ENCODE assay signal across 8 mouse cellular contexts in genomic region chr6:116228785-116229525, GRCm38 (mm10). TPM values are rescaled to one million over a fixed set of nuclear protein-coding genes. Genes with fewer than 3 reads are reported as not detected.
A peak's percentile ranks its signal among the peaks of the same experiment; 100 is the strongest.
DNase-seq lines count a peak whose midpoint lies in the region; ATAC-seq and TF ChIP-seq lines count a peak whose summit lies in the region.

No protein-coding gene starts in this region.

- intact Hi-C loops in heart, postnatal 10 days (cut with DNase I) = no loop called here
- intact Hi-C loops in left cerebral cortex, adult 2 months (cut with DNase I) = no loop called here

- H3K4me2 ChIP-seq in heart, embryonic 12.5 days = no peak overlapping the region
- H3K4me2 ChIP-seq in embryonic facial prominence, embryonic 11.5 days (ENCODE audit: low read depth, low read length) = no peak overlapping the region

- no peaks in the 10 kb centered on the region for H3K27me3 ChIP-seq in heart, embryonic 12.5 days (replicated peaks)
- no peaks in the 10 kb centered on the region for H3K27me3 ChIP-seq in embryonic facial prominence, embryonic 11.5 days (ENCODE audit: control insufficient read depth, insufficient read depth, low read length)
- H3K27me3 ChIP-seq in spleen, adult 2 months (ENCODE audit: control insufficient read depth, insufficient read depth, low read length) = no peaks in the 10 kb centered on the region

- H3K4me3 ChIP-seq in heart, embryonic 12.5 days = no peak overlapping the region
- no peak overlapping the region for H3K4me3 ChIP-seq in embryonic facial prominence, embryonic 11.5 days (ENCODE audit: low read depth, low read length)
- no peak overlapping the region for H3K4me3 ChIP-seq in left cerebral cortex, adult 2 months
- no peak overlapping the region for H3K4me3 ChIP-seq in spleen, adult 2 months (ENCODE audit: extremely low read depth, insufficient read depth, insufficient read length)

- ATAC-seq in heart, embryonic 12.5 days (ENCODE audit: insufficient number of reproducible peaks, low FRiP score) = no peak
- no peak for ATAC-seq in embryonic facial prominence, embryonic 11.5 days (replicated peaks; ENCODE audit: insufficient number of reproducible peaks, low FRiP score, low TSS enrichment, low read depth)
- ATAC-seq in megakaryocyte progenitor cell, adult 5-6 weeks (replicated peaks; ENCODE audit: poor library complexity) = peak; percentile 97

- H3K36me3 ChIP-seq in heart, embryonic 12.5 days = peaks cover 82% of the 10 kb centered on the region
- H3K36me3 ChIP-seq in embryonic facial prominence, embryonic 11.5 days (replicated peaks; ENCODE audit: control insufficient read depth, insufficient read depth, low read depth, low read length) = peaks cover 2% of the 10 kb centered on the region
- H3K36me3 ChIP-seq in spleen, adult 2 months (ENCODE audit: control insufficient read depth, insufficient read depth, low read length) = peaks cover 27% of the 10 kb centered on the region

- no peak overlapping the region for H3K9ac ChIP-seq in heart, embryonic 12.5 days
- no peak overlapping the region for H3K9ac ChIP-seq in embryonic facial prominence, embryonic 11.5 days (replicated peaks; ENCODE audit: low read length)

- H3K9me3 ChIP-seq in heart, embryonic 12.5 days (replicated peaks) = no peaks in the 10 kb centered on the region
- H3K9me3 ChIP-seq in embryonic facial prominence, embryonic 11.5 days (replicated peaks; ENCODE audit: control insufficient read depth, low read length) = no peaks in the 10 kb centered on the region

- DNase-seq in heart, adult 11 months = peak; percentile 95
- DNase-seq in adrenal gland, postnatal 25 days = peak; percentile 73
- DNase-seq in embryonic facial prominence, embryonic 11.5 days (ENCODE audit: low spot score) = peak; percentile 78
- peak; percentile 72 to 82 for DNase-seq in heart, postnatal 10 days
- peak; percentile 76 to 80 for DNase-seq in left cerebral cortex, adult 2 months (ENCODE audit: extremely low spot score in 1 of 2, low spot score in 2 of 2)
- DNase-seq in spleen, adult 2 months (ENCODE audit: low read depth in 1 of 2, low spot score in 2 of 2) = peak; percentile 19 to 63

- TF ChIP-seq POLR2A in spleen, adult 2 months (IDR thresholded peaks at IDR 0.05; ENCODE audit: low read depth, low read length) = no peak

- TF ChIP-seq CTCF in left cerebral cortex, adult 2 months (IDR thresholded peaks at IDR 0.05) = peak; percentile 93
- TF ChIP-seq CTCF in spleen, adult 2 months (IDR thresholded peaks at IDR 0.05; ENCODE audit: extremely low read depth, insufficient read depth, insufficient read length, insufficient replicate concordance) = peak; percentile 90

- 57% methylated on average over 12 of the region's 12 CpGs for WGBS in heart, embryonic 12.5 days
- 66% methylated on average over 12 of the region's 12 CpGs for WGBS in embryonic facial prominence, embryonic 11.5 days
- WGBS in spleen, adult 2 months = 58% methylated on average over 12 of the region's 12 CpGs

- H3K27ac ChIP-seq in heart, embryonic 12.5 days (ENCODE audit: poor library complexity, severe bottlenecking) = no peak overlapping the region
- no peak overlapping the region for H3K27ac ChIP-seq in embryonic facial prominence, embryonic 11.5 days (replicated peaks; ENCODE audit: low read depth, low read length)
- no peak overlapping the region for H3K27ac ChIP-seq in left cerebral cortex, adult 2 months
- H3K27ac ChIP-seq in spleen, adult 2 months (ENCODE audit: insufficient read depth, low read length) = no peak overlapping the region

- no peaks in the 10 kb centered on the region for H3K4me1 ChIP-seq in heart, embryonic 12.5 days (replicated peaks)
- no peaks in the 10 kb centered on the region for H3K4me1 ChIP-seq in embryonic facial prominence, embryonic 11.5 days (ENCODE audit: control insufficient read depth, insufficient read depth, low read length)
- H3K4me1 ChIP-seq in spleen, adult 2 months (ENCODE audit: control insufficient read depth, insufficient read depth, insufficient read length) = no peaks in the 10 kb centered on the region

RNA-seq across cellular contexts. Expression of gene Washc2, which starts 21.1 kb away (rescaled TPM):
- polyA plus RNA-seq in heart, embryonic 12.5 days (2016; fragmentation: Nextera tagmentation; extraction: Ambion mirVana) = 39.6 and 42.1 TPM in 2 replicates
- total RNA-seq in adrenal gland, postnatal 25 days (2021) = 48.3 and 56.0 TPM in 2 replicates
- 47.7 and 50.5 TPM in 2 replicates for polyA plus RNA-seq in embryonic facial prominence, embryonic 11.5 days (2014; fragmentation: Nextera tagmentation; extraction: Ambion mirVana)
- 10 to 100 TPM; 35.8 to 38.5 TPM for total RNA-seq in heart, postnatal 10 days (2021)
- 10 to 100 TPM; 93.0 to 95.4 TPM for total RNA-seq in left cerebral cortex, adult 2 months (2021)
- 30.8 and 39.0 TPM in 2 replicates for total RNA-seq in megakaryocyte progenitor cell, adult 5-6 weeks (2015)
- total RNA-seq in megakaryocyte progenitor cell, adult 5-6 weeks (2017) = 47.5 and 57.1 TPM in 2 replicates
- 46.6 and 56.3 TPM in 2 replicates for polyA plus RNA-seq in spleen, adult 2 months (2012; rRNA removed)

RNA-seq across cellular contexts. Expression of gene Zfand4, which starts 35.1 kb away (rescaled TPM):
- 4.5 and 5.3 TPM in 2 replicates for polyA plus RNA-seq in heart, embryonic 12.5 days (2016; fragmentation: Nextera tagmentation; extraction: Ambion mirVana)
- 2.3 and 2.4 TPM in 2 replicates for total RNA-seq in adrenal gland, postnatal 25 days (2021)
- 9.3 and 10.8 TPM in 2 replicates for polyA plus RNA-seq in embryonic facial prominence, embryonic 11.5 days (2014; fragmentation: Nextera tagmentation; extraction: Ambion mirVana)
- total RNA-seq in heart, postnatal 10 days (2021) = 1 to 10 TPM; 3.9 to 4.7 TPM
- total RNA-seq in left cerebral cortex, adult 2 months (2021) = 10 to 100 TPM in 1 of 2 experiments, 1 to 10 TPM in 1; 7.3 to 12.3 TPM
- total RNA-seq in megakaryocyte progenitor cell, adult 5-6 weeks (2015) = 31.0 and 32.1 TPM in 2 replicates
- 25.1 and 29.3 TPM in 2 replicates for total RNA-seq in megakaryocyte progenitor cell, adult 5-6 weeks (2017)
- polyA plus RNA-seq in spleen, adult 2 months (2012; rRNA removed) = 0.35 and 0.47 TPM in 2 replicates

RNA-seq across cellular contexts. Expression of gene Tmcc1, which starts 35.7 kb away (rescaled TPM):
- 11.0 and 13.1 TPM in 2 replicates for polyA plus RNA-seq in heart, embryonic 12.5 days (2016; fragmentation: Nextera tagmentation; extraction: Ambion mirVana)
- total RNA-seq in adrenal gland, postnatal 25 days (2021) = 23.9 and 24.6 TPM in 2 replicates
- polyA plus RNA-seq in embryonic facial prominence, embryonic 11.5 days (2014; fragmentation: Nextera tagmentation; extraction: Ambion mirVana) = 13.4 and 14.1 TPM in 2 replicates
- 10 to 100 TPM; 27.3 to 28.7 TPM for total RNA-seq in heart, postnatal 10 days (2021)
- total RNA-seq in left cerebral cortex, adult 2 months (2021) = 10 to 100 TPM; 72.8 to 76.7 TPM
- 7.8 and 9.7 TPM in 2 replicates for total RNA-seq in megakaryocyte progenitor cell, adult 5-6 weeks (2015)
- 11.4 and 15.6 TPM in 2 replicates for total RNA-seq in megakaryocyte progenitor cell, adult 5-6 weeks (2017)
- polyA plus RNA-seq in spleen, adult 2 months (2012; rRNA removed) = 7.6 TPM in 2 replicates

Comparison
In these comparisons a context has a peak if more than half of its experiments do, and no peak if none do; other contexts are left out.
1. DNase-seq: peak in every context shown above with its lines; median percentile 95 in heart, adult 11 months; 78 in embryonic facial prominence, embryonic 11.5 days; 78 in left cerebral cortex, adult 2 months; 77 in heart, postnatal 10 days; 73 in adrenal gland, postnatal 25 days; 41 in spleen, adult 2 months.